Mouse (Mus musculus) adrenal gland, postnatal 10 days (tissue): ENCODE data around the gene Vsx2. TPM values are rescaled to one million over a fixed set of nuclear protein-coding genes. Genes with fewer than 3 reads are reported as not detected.

Experiments
- total RNA-seq, 2 experiments: library from RNA; stranded (reverse); gene quantifications; 2 replicates each; pipeline ENCODE4 v1.2.3; 2021

The Vsx2 gene
- total RNA-seq, 2 experiments from 2014 or later: not detected

Other genes with a start within 250 kb of the Vsx2 start
- 100 to 1,000 TPM; 100 to 114 TPM for gene Coq6, start 208.1 kb upstream of the Vsx2 start, total RNA-seq
- 1 to 10 TPM; 1.7 to 4.3 TPM for gene Fam161b, start 207.9 kb upstream of the Vsx2 start, total RNA-seq
- 10 to 100 TPM; 66.3 to 74.5 TPM for gene Entpd5, start 160.7 kb upstream of the Vsx2 start, total RNA-seq
- 1 to 10 TPM; 5.7 to 8.4 TPM for gene Bbof1, start 160.7 kb upstream of the Vsx2 start, total RNA-seq
- gene Rnf113a2, start 152.6 kb upstream of the Vsx2 start, total RNA-seq: 10 to 100 TPM; 13.9 to 14.7 TPM
- 100 to 1,000 TPM; 230 to 234 TPM for gene Aldh6a1, start 118.8 kb upstream of the Vsx2 start, total RNA-seq
- 10 to 100 TPM; 10.9 to 11.2 TPM for gene Lin52, start 118.3 kb upstream of the Vsx2 start, total RNA-seq
- 10 to 100 TPM in 1 of 2 experiments, 1 to 10 TPM in 1; 10.0 to 14.6 TPM for gene Abcd4, start 47.7 kb downstream of the Vsx2 start, total RNA-seq
- not detected for gene Vrtn, start 71.3 kb downstream of the Vsx2 start, total RNA-seq
- gene Syndig1l, start 129.1 kb downstream of the Vsx2 start, total RNA-seq: under 1 TPM in 1 of 2 experiments, not detected in 1; 0.27 TPM
- 10 to 100 TPM; 65.4 to 69.5 TPM for gene Npc2, start 203.4 kb downstream of the Vsx2 start, total RNA-seq
- 100 to 1,000 TPM in 1 of 2 experiments, 10 to 100 TPM in 1; 94.6 to 121 TPM for gene Isca2, start 203.5 kb downstream of the Vsx2 start, total RNA-seq